In genomic region chr11:119392800-119393482, GRCm38 (mm10) we compare ENCODE assay signal across 8 mouse cellular contexts. TPM values are rescaled to one million over a fixed set of nuclear protein-coding genes. Genes with fewer than 3 reads are reported as not detected.
DNase-seq lines count a peak whose midpoint lies in the region; ATAC-seq lines count a peak whose summit lies in the region.

TSS of gene Rnf213 (plus strand) at chr11:119393100.

- H3K27ac ChIP-seq in hindbrain, embryonic 16.5 days (ENCODE audit: low read depth, low read length) = no peak within 1 kb of the TSS

- peak; percentile 62 for DNase-seq in R1 (ENCODE audit: low read depth, low spot score)
- peak; percentile 11 to 21 for DNase-seq in cerebellum, postnatal 36 days
- peak; percentile 42 to 50 for DNase-seq in gastrocnemius, adult 8-10 months (ENCODE audit: low spot score in 2 of 2)
- DNase-seq in left cerebral cortex, postnatal 25 days (ENCODE audit: low spot score in 2 of 2) = peak; percentile 8 to 14
- DNase-seq in right cerebral cortex, postnatal 10 days (ENCODE audit: low spot score in 2 of 2) = peak; percentile 37 to 40
- peak; percentile 52 to 68 for DNase-seq in urinary bladder, postnatal 36 days (ENCODE audit: low spot score in 2 of 2)

- peaks cover 56% of the 10 kb centered on the region for H3K27me3 ChIP-seq in hindbrain, embryonic 16.5 days (replicated peaks; ENCODE audit: control insufficient read depth, insufficient read depth, low read length)

- ATAC-seq in hindbrain, embryonic 16.5 days = no peak
- peak; percentile 33 for ATAC-seq in megakaryocyte progenitor cell, adult 5-6 weeks (replicated peaks; ENCODE audit: poor library complexity)

- H3K4me2 ChIP-seq in hindbrain, embryonic 16.5 days (ENCODE audit: low read length) = peak within 1 kb of the TSS; percentile 69

- WGBS in hindbrain, embryonic 16.5 days = 3% methylated on average over 19 of the region's 19 CpGs

- H3K4me3 ChIP-seq in hindbrain, embryonic 16.5 days (ENCODE audit: low read length) = peak within 1 kb of the TSS; percentile 45

- intact Hi-C loops in left cerebral cortex, postnatal 25 days (cut with DNase I) = loop anchor here (10.0 kb wide), 1 partner anchor 368 kb away; the partner anchor contains the start of gene Cbx2

- H3K36me3 ChIP-seq in hindbrain, embryonic 16.5 days (ENCODE audit: control insufficient read depth, insufficient read depth, low read length) = no peaks in the 10 kb centered on the region

- no peaks in the 10 kb centered on the region for H3K9me3 ChIP-seq in hindbrain, embryonic 16.5 days (ENCODE audit: control insufficient read depth, low read length)

- peak within 1 kb of the TSS; percentile 48 for H3K9ac ChIP-seq in hindbrain, embryonic 16.5 days (ENCODE audit: low read depth, low read length)

- peaks cover 21% of the 10 kb centered on the region for H3K4me1 ChIP-seq in hindbrain, embryonic 16.5 days (ENCODE audit: control insufficient read depth, insufficient read depth, low read depth, low read length)

RNA-seq across cellular contexts. Expression of gene Rnf213, which starts in this region (rescaled TPM):
- total RNA-seq in gastrocnemius, adult 8-10 months (2022) = 1 to 10 TPM; 4.5 to 7.0 (median 5.8) TPM
- polyA plus RNA-seq in hindbrain, embryonic 16.5 days (2015; fragmentation: Nextera tagmentation; extraction: Ambion mirVana) = 1.0 and 1.1 TPM in 2 replicates
- 1 to 10 TPM; 2.2 to 2.6 TPM for total RNA-seq in left cerebral cortex, postnatal 25 days (2021)
- total RNA-seq in megakaryocyte progenitor cell, adult 5-6 weeks (2015) = 62.9 and 69.5 TPM in 2 replicates
- 36.4 and 45.5 TPM in 2 replicates for total RNA-seq in megakaryocyte progenitor cell, adult 5-6 weeks (2017)

Comparison
In these comparisons a context has a peak if more than half of its experiments do, and no peak if none do; other contexts are left out.
1. RNA of gene Rnf213 (total RNA-seq): 36.4 to 69.5 TPM in megakaryocyte progenitor cell, adult 5-6 weeks; 4.5 to 7.0 TPM in gastrocnemius, adult 8-10 months and 2.2 to 2.6 TPM in left cerebral cortex, postnatal 25 days; every median in the first group is over 4 times any median in the second.
2. DNase-seq: peak in every context shown above with its lines; median percentile 62 in R1; 60 in urinary bladder, postnatal 36 days; 46 in gastrocnemius, adult 8-10 months; 38 in right cerebral cortex, postnatal 10 days; 16 in cerebellum, postnatal 36 days; 11 in left cerebral cortex, postnatal 25 days.